Mouse (Mus musculus) embryonic stem cell, embryonic (primary cell): ENCODE data around the gene Srgap1.

ENCODE experiments used
- CTCF ChIA-PET, 4 experiments: fragments of 300-600 bp in 2 of 4; fragments of 350-600 bp in 2 of 4; sonication (Branson Sonifier 250); formaldehyde crosslinking; loops; one replicate each; lab custom pipeline; 2022; ENCODE audit warnings: inconsistent platforms in 2 of 4; lab: Charles Lee
- POLR2A ChIA-PET, 4 experiments: fragments of 300-600 bp in 2 of 4; fragments of 350-600 bp in 2 of 4; sonication (Branson Sonifier 250); formaldehyde crosslinking; loops; one replicate each; lab custom pipeline; 2022; ENCODE audit warnings: antibody characterized with exemption in 4 of 4, inconsistent platforms in 1 of 4; lab: Charles Lee

The Srgap1 gene

GRCm38 (mm10) chr10:121868255-121868654, 178.9 kb downstream of the Srgap1 start:
- ChIA-PET POLR2A (no interaction called here), CTCF (interaction anchor here in 1 of 4 experiments (0.8 kb wide), 1 partner anchor 9 kb away, joined by 5 read pairs; no protein-coding TSS in a partner anchor)

GRCm38 (mm10) chr10:121865503-121866239, 181.4 kb downstream of the Srgap1 start:
- POLR2A ChIA-PET = interaction anchor here in 1 of 4 experiments (0.6 kb wide), 1 partner anchor 31 kb away, joined by 3 read pairs; no protein-coding TSS in a partner anchor
- CTCF ChIA-PET = no interaction called here

DNA sequence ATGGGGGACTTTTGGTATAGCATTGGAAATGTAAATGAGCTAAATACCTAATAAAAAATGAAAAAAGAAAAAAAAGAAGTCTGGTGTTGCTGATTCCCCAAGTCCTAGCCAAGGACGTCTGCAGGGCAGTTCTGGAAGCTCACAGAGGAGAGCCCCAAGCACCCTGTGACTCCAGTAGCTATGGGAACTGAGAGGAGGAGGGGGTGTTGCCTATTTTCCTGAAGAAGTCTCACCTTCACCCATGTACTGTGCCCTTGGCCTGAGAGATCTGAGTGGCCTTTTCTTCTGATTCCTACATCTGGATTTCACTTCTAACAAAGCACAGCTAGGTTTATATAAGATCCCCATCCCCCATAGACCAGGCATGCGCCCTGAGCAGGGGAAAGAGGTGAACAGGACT, 186.2 kb downstream of the Srgap1 start:
- CTCF ChIA-PET = no interaction called here
- POLR2A ChIA-PET = interaction anchor here in 2 of 4 experiments (0.7 to 0.9 kb wide), 2 partner anchors 52 to 124 kb away, joined by 3 read pairs; no protein-coding TSS in a partner anchor

GRCm38 (mm10) chr10:121859803-121860571, 187.1 kb downstream of the Srgap1 start:
- ChIA-PET POLR2A (interaction anchor here in 3 of 4 experiments (0.6 to 1.6 kb wide), 6 partner anchors 18 to 125 kb away, joined by 3 to 5 read pairs (median 3); no protein-coding TSS in a partner anchor), CTCF (no interaction called here)

- CTCF ChIA-PET = interaction anchor here in 3 of 4 experiments (0.6 to 1.2 kb wide), 5 partner anchors 8 to 196 kb away, joined by 3 to 5 read pairs (median 4); no protein-coding TSS in a partner anchor
Measured at GRCm38 (mm10) chr10:121858911-121859310, 188.2 kb downstream of the Srgap1 start.

GRCm38 (mm10) chr10:121858086-121858485, 189.0 kb downstream of the Srgap1 start:
- ChIA-PET CTCF (interaction anchor here in 2 of 4 experiments (0.7 to 1.3 kb wide), 3 partner anchors 9 to 194 kb away, joined by 3 to 4 read pairs (median 3); no protein-coding TSS in a partner anchor), POLR2A (interaction anchor here in 3 of 4 experiments (0.6 to 1.6 kb wide), 5 partner anchors 21 to 547 kb away, joined by 3 to 5 read pairs (median 4); no protein-coding TSS in a partner anchor)

More at GRCm38 (mm10) chr10:121858911-121859310, 188.2 kb downstream of the Srgap1 start:
- POLR2A ChIA-PET = interaction anchor here in 3 of 4 experiments (0.6 to 1.6 kb wide), 8 partner anchors 17 to 180 kb away, joined by 3 to 5 read pairs (median 3); no protein-coding TSS in a partner anchor

GRCm38 (mm10) chr10:121855863-121856446, 191.2 kb downstream of the Srgap1 start:
- ChIA-PET POLR2A (no interaction called here), CTCF (no interaction called here)

- ChIA-PET POLR2A (interaction anchor here in 2 of 4 experiments (0.7 to 1.0 kb wide), 3 partner anchors 8 to 166 kb away, joined by 3 read pairs; no protein-coding TSS in a partner anchor), CTCF (interaction anchor here in 1 of 4 experiments (0.8 to 0.9 kb wide), 2 partner anchors 29 to 201 kb away, joined by 3 read pairs; no protein-coding TSS in a partner anchor)
Measured at GRCm38 (mm10) chr10:121853385-121853808, 193.7 kb downstream of the Srgap1 start.

DNA sequence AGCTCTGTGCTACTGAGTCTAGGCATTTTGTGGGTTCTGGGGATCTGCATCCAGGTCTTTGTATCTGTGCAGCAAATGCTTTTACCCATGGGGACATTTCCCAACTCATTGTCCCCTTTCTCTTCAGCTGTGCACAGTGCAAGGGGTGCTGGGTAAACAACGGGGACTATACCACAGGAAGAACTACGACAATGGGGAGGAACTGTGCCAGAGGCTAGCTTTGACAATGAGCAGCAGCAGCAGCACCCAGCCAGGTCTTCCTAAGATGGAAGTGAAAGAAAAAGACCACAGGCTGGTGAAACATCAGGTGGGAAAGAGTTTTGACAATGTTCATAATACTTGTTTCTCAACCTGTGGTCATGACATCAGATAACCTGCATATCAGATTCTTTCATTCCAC, 197.6 kb downstream of the Srgap1 start:
- ChIA-PET CTCF (interaction anchor here in 1 of 4 experiments (0.6 kb wide), 1 partner anchor 149 kb away, joined by 7 read pairs; no protein-coding TSS in a partner anchor), POLR2A (interaction anchor here in 1 of 4 experiments (0.6 kb wide), 1 partner anchor 16 kb away, joined by 3 read pairs; no protein-coding TSS in a partner anchor)

DNA sequence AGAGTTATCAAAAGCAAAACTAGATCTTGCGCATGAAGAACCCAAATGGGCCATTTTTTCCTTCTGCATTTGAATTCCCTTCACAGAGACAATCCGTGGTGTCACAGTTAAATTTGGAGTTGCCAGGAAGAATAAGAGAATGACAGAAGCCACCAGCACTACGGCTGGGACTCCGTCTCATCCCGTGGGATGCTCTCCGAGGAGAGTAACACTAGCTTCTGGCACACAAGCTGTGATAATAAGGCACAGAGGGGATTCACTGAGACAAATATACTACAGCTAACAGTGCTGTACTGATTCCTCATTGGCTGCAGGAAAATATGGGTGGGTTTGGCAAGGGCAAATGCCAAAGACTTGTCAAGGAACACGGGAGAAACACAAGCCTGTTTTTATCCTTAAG, 201.4 kb downstream of the Srgap1 start:
- POLR2A ChIA-PET = no interaction called here

DNA sequence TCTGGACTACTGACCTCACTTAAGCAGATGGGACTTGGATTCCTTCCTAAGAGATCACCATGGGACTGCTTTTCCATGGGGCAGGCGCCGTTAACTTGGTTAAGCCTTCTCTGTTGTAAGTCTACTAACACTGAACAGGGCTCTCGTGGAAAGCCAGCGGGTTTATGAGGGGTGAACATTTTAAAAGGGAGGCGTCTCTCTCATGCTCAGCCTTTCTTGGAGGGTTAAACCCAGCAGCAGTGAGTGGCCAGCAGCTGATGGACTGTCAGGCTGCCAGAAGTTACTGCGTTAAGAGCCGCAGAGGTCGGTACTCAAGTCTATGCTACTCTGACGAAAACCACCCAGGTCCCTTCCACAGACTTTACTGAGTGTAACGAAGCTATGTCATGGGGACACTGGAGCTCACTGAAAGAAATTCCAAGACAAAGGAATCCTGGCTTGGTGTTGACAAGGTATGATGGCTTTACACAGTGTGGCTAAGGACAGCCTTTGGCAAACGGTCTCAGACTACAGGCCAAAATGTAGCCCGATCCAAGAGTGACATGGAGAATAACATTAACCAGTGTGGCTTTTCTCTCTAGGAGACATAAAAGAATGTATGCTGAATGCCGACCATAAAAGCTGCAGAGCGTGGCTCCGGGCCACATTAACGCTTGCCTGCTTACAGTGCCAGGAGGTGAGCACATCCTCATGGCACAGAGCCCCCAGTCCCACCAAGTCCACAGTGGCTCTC, 209.8 kb downstream of the Srgap1 start:
- CTCF ChIA-PET = interaction anchor here in 1 of 4 experiments (1.2 kb wide), 1 partner anchor 215 kb away, joined by 5 read pairs; no protein-coding TSS in a partner anchor
- POLR2A ChIA-PET = interaction anchor here in 2 of 4 experiments (0.6 to 1.7 kb wide), 2 partner anchors 21 to 432 kb away, joined by 4 to 8 read pairs; no protein-coding TSS in a partner anchor

More for the DNA sequence above, 201.4 kb downstream of the Srgap1 start:
- CTCF ChIA-PET = interaction anchor here in 1 of 4 experiments (1.0 kb wide), 1 partner anchor 206 kb away, joined by 3 read pairs; no protein-coding TSS in a partner anchor

DNA sequence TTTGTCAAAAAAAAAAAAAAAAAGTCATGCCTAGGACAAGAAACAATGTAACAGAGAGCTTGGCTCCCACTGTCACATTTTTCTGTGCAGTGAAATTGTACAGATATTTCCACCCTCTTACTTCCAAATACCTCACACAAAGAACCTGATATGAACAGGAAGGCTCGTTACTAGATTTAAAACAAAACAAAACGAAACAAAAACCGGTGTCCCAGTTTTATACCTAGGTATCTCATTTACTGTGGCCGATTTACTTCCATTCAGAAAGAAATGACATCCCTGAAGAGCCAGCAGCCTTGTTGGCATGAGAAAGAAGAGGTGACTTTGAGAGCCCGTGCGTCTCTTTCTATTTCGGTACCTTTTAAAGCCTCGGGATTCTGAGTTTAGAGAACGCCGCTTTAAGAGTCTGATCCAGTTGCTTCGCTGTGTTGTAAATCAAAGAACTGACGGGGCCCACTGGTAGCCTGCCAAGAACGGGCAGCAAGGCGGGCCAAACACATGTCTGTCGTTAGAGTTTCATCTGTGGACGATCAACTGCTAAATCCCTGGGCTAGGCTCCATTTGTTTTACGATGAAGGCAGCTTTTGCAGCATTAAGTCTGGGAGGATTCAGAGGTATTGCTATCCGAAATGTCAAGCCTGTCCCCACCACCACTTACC, 210.5 kb downstream of the Srgap1 start:
- CTCF ChIA-PET = interaction anchor here in 1 of 4 experiments (0.7 to 1.2 kb wide), 2 partner anchors 182 to 216 kb away, joined by 3 to 5 read pairs; no protein-coding TSS in a partner anchor
- POLR2A ChIA-PET = interaction anchor here in 1 of 4 experiments (1.7 kb wide), 1 partner anchor 22 kb away, joined by 4 read pairs; no protein-coding TSS in a partner anchor

DNA sequence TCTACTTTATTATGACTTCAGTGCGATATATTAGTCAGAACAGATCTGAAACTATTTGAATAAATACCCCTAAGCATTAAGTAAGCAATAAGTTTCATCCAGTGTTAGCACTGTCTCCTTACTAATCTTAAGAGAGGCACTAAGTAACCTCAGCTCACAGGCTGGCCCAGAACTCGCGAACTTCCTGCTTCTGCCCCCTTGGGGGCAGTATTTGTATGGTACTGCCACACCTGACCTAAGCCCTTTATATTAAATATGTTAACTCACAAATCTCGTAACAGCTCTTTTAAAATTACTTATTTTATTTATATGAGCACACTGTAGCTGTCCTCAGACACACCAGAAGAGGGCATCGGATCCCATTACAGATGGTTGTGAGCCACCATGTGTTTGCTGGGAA, 213.7 kb downstream of the Srgap1 start:
- ChIA-PET POLR2A (interaction anchor here in 2 of 4 experiments (0.6 to 1.1 kb wide), 3 partner anchors 16 to 217 kb away, joined by 3 read pairs; no protein-coding TSS in a partner anchor), CTCF (interaction anchor here in 2 of 4 experiments (0.7 to 2.4 kb wide), 6 partner anchors 63 to 221 kb away, joined by 3 to 7 read pairs (median 3); partner anchors contain the start of gene BC048403 (in 1 of the 2))

DNA sequence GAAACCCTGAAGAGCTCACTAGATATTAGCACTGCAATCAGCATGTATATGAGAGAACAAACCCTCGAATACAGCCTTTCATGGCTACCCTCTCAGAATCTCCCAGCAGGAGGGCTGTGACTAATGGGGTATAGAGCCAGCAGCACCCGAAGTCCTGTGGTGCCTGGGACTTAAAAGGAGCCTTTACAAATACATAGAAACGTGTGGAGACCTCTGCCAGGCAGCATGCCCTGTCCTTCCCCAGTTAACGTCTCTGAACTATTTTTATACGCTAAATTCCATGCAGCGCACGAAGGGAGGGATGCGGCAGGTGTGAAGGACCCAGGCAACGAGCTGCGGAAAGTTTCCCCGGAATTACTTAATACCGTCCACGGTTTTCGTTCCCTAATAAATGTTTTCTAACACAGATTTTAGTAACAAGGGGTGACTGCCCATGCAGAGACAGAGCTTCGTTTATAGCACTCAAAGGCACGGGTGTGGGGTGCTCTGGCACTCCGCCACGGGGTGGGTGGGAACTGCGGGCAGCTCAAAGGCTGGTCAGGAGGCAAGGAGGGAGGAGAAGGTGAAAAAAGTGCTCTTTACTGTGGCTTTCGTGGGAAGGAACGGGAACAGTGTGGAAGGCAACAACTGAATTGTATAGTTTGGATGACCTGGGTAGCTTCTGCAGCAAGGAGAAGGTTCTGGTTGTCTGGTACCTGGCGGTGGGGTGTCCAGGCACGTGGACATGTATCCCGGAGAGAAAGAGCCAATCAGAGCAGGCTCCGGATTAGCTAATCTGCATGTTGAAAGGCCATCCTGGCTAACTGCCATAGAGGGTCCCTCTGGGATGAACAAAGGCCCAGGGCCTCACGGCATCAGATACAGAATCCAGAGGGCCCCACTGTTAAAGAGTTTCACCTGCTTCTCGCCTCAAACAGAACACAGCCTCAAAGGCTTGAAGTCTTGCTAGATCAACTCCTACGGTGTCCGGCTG, 216.5 kb downstream of the Srgap1 start:
- ChIA-PET POLR2A (interaction anchor here in 2 of 4 experiments (0.7 to 1.4 kb wide), 3 partner anchors 16 to 202 kb away, joined by 3 to 4 read pairs (median 3); no protein-coding TSS in a partner anchor), CTCF (interaction anchor here in 3 of 4 experiments (0.9 to 1.6 kb wide), 5 partner anchors 24 to 224 kb away, joined by 3 to 6 read pairs (median 4); no protein-coding TSS in a partner anchor)

DNA sequence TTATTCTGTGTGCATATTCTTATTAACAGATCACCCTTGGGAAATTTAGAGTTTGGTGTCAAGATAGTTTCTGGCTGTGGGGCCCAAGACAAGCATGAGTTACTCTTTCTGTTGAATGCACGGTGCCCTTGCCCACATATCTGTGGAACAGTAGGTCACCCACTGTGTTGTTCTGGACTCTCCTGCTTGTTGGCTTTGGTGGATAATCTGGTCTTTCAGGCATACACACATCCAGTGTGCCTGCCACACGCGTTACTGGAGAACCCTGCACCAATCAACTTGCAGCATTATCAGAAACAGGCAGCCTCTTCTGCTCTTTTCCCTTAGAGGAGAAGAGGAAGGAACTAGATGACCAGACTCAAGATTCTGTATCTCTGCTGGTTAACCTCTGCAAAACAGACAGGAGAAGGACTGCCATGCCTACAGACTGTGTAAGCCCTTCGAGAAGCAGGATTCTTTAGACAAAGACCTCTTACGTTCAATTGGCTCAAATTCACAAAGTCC, 217.3 kb downstream of the Srgap1 start:
- ChIA-PET CTCF (interaction anchor here in 1 of 4 experiments (1.6 kb wide), 1 partner anchor 222 kb away, joined by 5 read pairs; no protein-coding TSS in a partner anchor), POLR2A (interaction anchor here in 1 of 4 experiments (1.4 kb wide), 1 partner anchor 15 kb away, joined by 4 read pairs; no protein-coding TSS in a partner anchor)
